In genomic region chr7:126086321-126086741, GRCm38 (mm10) we compare ENCODE assay signal across 8 mouse cellular contexts. TPM values are rescaled to one million over a fixed set of nuclear protein-coding genes. Genes with fewer than 3 reads are reported as not detected.
A peak's percentile ranks its signal among the peaks of the same experiment; 100 is the strongest.
DNase-seq lines count a peak whose midpoint lies in the region; ATAC-seq and TF ChIP-seq lines count a peak whose summit lies in the region.

No protein-coding gene starts in this region.

- peaks cover 49% of the 10 kb centered on the region for H3K27me3 ChIP-seq in heart, embryonic 13.5 days (replicated peaks)
- H3K27me3 ChIP-seq in lung, embryonic 16.5 days (ENCODE audit: control insufficient read depth, insufficient read depth, low read depth, low read length), result peaks cover 31% of the 10 kb centered on the region
- peaks cover 5% of the 10 kb centered on the region; the same call in 1 of the 2 replicates for H3K27me3 ChIP-seq in forebrain, postnatal 0 days (ENCODE audit: insufficient read depth, low read length)

- no peaks in the 10 kb centered on the region for H3K36me3 ChIP-seq in heart, embryonic 13.5 days
- H3K36me3 ChIP-seq in lung, embryonic 16.5 days (ENCODE audit: control insufficient read depth, insufficient read depth, low read length), result no peaks in the 10 kb centered on the region
- H3K36me3 ChIP-seq in forebrain, postnatal 0 days (ENCODE audit: insufficient read depth), result no peaks in the 10 kb centered on the region

- no peaks in the 10 kb centered on the region for H3K9me3 ChIP-seq in heart, embryonic 13.5 days
- no peaks in the 10 kb centered on the region; the same call in 1 of the 2 replicates for H3K9me3 ChIP-seq in lung, embryonic 16.5 days (ENCODE audit: control insufficient read depth, low read length)
- no peaks in the 10 kb centered on the region for H3K9me3 ChIP-seq in forebrain, postnatal 0 days (ENCODE audit: low read length)

- no peak for TF ChIP-seq CTCF in forebrain, postnatal 0 days (IDR thresholded peaks at IDR 0.05; ENCODE audit: low read depth)

- ATAC-seq in heart, embryonic 13.5 days (ENCODE audit: extremely low read depth, insufficient number of reproducible peaks, low FRiP score, low TSS enrichment), result no peak
- ATAC-seq in lung, embryonic 16.5 days (ENCODE audit: low read depth), result peak; percentile 45; the same call in 1 of the 2 replicates
- 0 out of 2 replicates have a peak, but pooled peaks have one; percentile 5 for ATAC-seq in forebrain, postnatal 0 days

- H3K27ac ChIP-seq in heart, embryonic 13.5 days (replicated peaks), result peak overlapping the region; percentile 33; the same call in 1 of the 2 replicates
- H3K27ac ChIP-seq in lung, embryonic 16.5 days (ENCODE audit: low read length), result no peak overlapping the region
- no peak overlapping the region for H3K27ac ChIP-seq in forebrain, postnatal 0 days (ENCODE audit: low read depth, low read length)

- peak overlapping the region; percentile 27; the same call in 1 of the 2 replicates for H3K4me2 ChIP-seq in heart, embryonic 13.5 days
- no peak overlapping the region for H3K4me2 ChIP-seq in lung, embryonic 16.5 days (ENCODE audit: low read depth, low read length)
- H3K4me2 ChIP-seq in forebrain, postnatal 0 days (ENCODE audit: low read depth), result no peak overlapping the region

- H3K9ac ChIP-seq in heart, embryonic 13.5 days, result peak overlapping the region; percentile 62
- no peak overlapping the region for H3K9ac ChIP-seq in lung, embryonic 16.5 days (ENCODE audit: low read length)
- no peak overlapping the region for H3K9ac ChIP-seq in forebrain, postnatal 0 days

- 28% methylated on average over 6 of the region's 6 CpGs for WGBS in heart, embryonic 13.5 days
- WGBS in lung, embryonic 16.5 days, result 19% methylated on average over 6 of the region's 6 CpGs
- WGBS in forebrain, postnatal 0 days, result 11% methylated on average over 6 of the region's 6 CpGs

- no peak for DNase-seq in heart, postnatal 4 days
- no peak for DNase-seq in lung, adult 18-20 months
- peak; percentile 23 for DNase-seq in forebrain, postnatal 0 days
- peak; percentile 92 for DNase-seq in retina, postnatal 1 day
- DNase-seq in spleen, postnatal 4 days (ENCODE audit: low spot score in 2 of 2), result no peak
- DNase-seq in thymus, postnatal 25 days, result no peak

- no peak overlapping the region for H3K4me3 ChIP-seq in heart, embryonic 13.5 days
- H3K4me3 ChIP-seq in lung, embryonic 16.5 days (ENCODE audit: low read length), result no peak overlapping the region
- H3K4me3 ChIP-seq in forebrain, postnatal 0 days (ENCODE audit: low read depth, low read length), result no peak overlapping the region

- H3K4me1 ChIP-seq in heart, embryonic 13.5 days, result peaks cover 50% of the 10 kb centered on the region
- H3K4me1 ChIP-seq in lung, embryonic 16.5 days (replicated peaks; ENCODE audit: control insufficient read depth, insufficient read depth, low read length), result peaks cover 20% of the 10 kb centered on the region
- H3K4me1 ChIP-seq in forebrain, postnatal 0 days (ENCODE audit: insufficient read depth), result no peaks in the 10 kb centered on the region

RNA-seq across cellular contexts. Expression of gene Gsg1l, which starts 4.1 kb away (rescaled TPM):
- 8.0 and 8.4 TPM in 2 replicates for polyA plus RNA-seq in heart, embryonic 13.5 days (2015; fragmentation: Nextera tagmentation; extraction: Ambion mirVana)
- total RNA-seq in heart, postnatal 4 days (2021), result 10 to 100 TPM; 17.6 to 18.8 TPM
- polyA plus RNA-seq in lung, embryonic 16.5 days (2015; fragmentation: Nextera tagmentation; extraction: Ambion mirVana), result 2.5 and 2.6 TPM in 2 replicates
- 16.4 and 20.0 TPM in 2 replicates for total RNA-seq in forebrain, postnatal 0 days (2014; rRNA removed)
- 10.3 and 10.7 TPM in 2 replicates for polyA plus RNA-seq in forebrain, postnatal 0 days (2015; fragmentation: Nextera tagmentation; extraction: Ambion mirVana)

Comparison
In these comparisons a context has a peak if more than half of its experiments do, and no peak if none do; other contexts are left out.
1. DNase-seq: peak in forebrain, postnatal 0 days (single experiment) and retina, postnatal 1 day (single experiment); none in heart, postnatal 4 days (single experiment), lung, adult 18-20 months (0 of 2), spleen, postnatal 4 days (0 of 2) and thymus, postnatal 25 days (single experiment).